Mouse (Mus musculus) forebrain, postnatal 0 days (tissue): ENCODE data around the gene Brms1. TPM values are rescaled to one million over a fixed set of nuclear protein-coding genes. Genes with fewer than 3 reads are reported as not detected.

Source experiments
- ATAC-seq: fragments of 200-750 bp; cut with Nextera tagmentation; 2 replicates; pipeline ENCODE4 v1.8.0; 2017; ENCODE audit warnings: mild to moderate bottlenecking, moderate library complexity
- DNase-seq: peaks from one replicate; pipeline ENCODE4 v3.0.0-alpha.2; 2015
- H3K27ac ChIP-seq: fragments of 300-500 bp; sonication (generic); 2 replicates; pipeline ENCODE4 v1.5.1; 2014; ENCODE audit warnings: low read depth, mild to moderate bottlenecking, antibody characterized with exemption, low read length, moderate library complexity, mixed read lengths
- H3K27me3 ChIP-seq: fragments of 300-500 bp; sonication (generic); 2 replicates; pipeline ENCODE4 v1.6.1; 2014; ENCODE audit warnings: mild to moderate bottlenecking, low read length, mixed read lengths; ENCODE audit not compliant: insufficient read depth
- H3K36me3 ChIP-seq: fragments of 300-500 bp; sonication (generic); 2 replicates; pipeline ENCODE4 v1.6.1; 2014; ENCODE audit warnings: mild to moderate bottlenecking, moderate library complexity; ENCODE audit not compliant: insufficient read depth
- H3K4me1 ChIP-seq: fragments of 300-500 bp; sonication (generic); 2 replicates; pipeline ENCODE4 v1.6.1; 2014; ENCODE audit warnings: antibody characterized with exemption; ENCODE audit not compliant: insufficient read depth
- H3K4me2 ChIP-seq: fragments of 300-500 bp; sonication (generic); 2 replicates; pipeline ENCODE4 v1.6.1; 2014; ENCODE audit warnings: low read depth, mild to moderate bottlenecking, moderate library complexity
- H3K4me3 ChIP-seq: fragments of 300-500 bp; sonication (generic); 2 replicates; pipeline ENCODE4 v1.5.1; 2014; ENCODE audit warnings: low read depth, low read length, mixed read lengths
- H3K9ac ChIP-seq: fragments of 300-500 bp; sonication (generic); 2 replicates; pipeline ENCODE4 v1.6.1; 2014; ENCODE audit warnings: mild to moderate bottlenecking
- H3K9me3 ChIP-seq: fragments of 300-500 bp; sonication (generic); 2 replicates; pipeline ENCODE4 v1.6.1; 2016; ENCODE audit warnings: low read length
- CTCF ChIP-seq: sonication (generic); IDR thresholded peaks from 2 replicates; pipeline ENCODE4 v1.5.1; 2016; ENCODE audit warnings: antibody characterized with exemption, control low read depth, low read depth
- WGBS: fragments of 180-500 bp; shearing (Covaris S2); extraction: QIAGEN DNeasy Blood & Tissue Kit; methylation state at CpG from one replicate; pipeline ENCODE4 v1.1.7; 2014; 5-methylcytosine and 5-hydroxymethylcytosine counted together
- polyA plus RNA-seq: library from polyadenylated mRNA; unstranded; fragments of >200 nt; fragmentation: Nextera tagmentation; extraction: Ambion mirVana; gene quantifications from 2 replicates; pipeline ENCODE4 v1.2.1, GENCODE M21; 2015
- total RNA-seq: library from RNA; depleted of rRNA; stranded (reverse); fragments of >200 nt; gene quantifications from 2 replicates; pipeline ENCODE4 v1.2.3, GENCODE M21; 2014

The Brms1 gene
- total and polyA plus RNA-seq, 2 experiments from 2014 or later = 15.5 to 27.6 TPM

- Histone ChIP-seq H3K9ac (no peak within 1 kb of the TSS), H3K4me2 (peak within 1 kb of the TSS; percentile 15; the same call in 1 of the 2 replicates)
These were observed 9.1 kb downstream of the Brms1 start, which contains the start of gene Rin1 for GRCm38 (mm10) chr19:5050047-5050905. Gene Rin1, plus strand, starts transcription at chr19:5050481.

DNA sequence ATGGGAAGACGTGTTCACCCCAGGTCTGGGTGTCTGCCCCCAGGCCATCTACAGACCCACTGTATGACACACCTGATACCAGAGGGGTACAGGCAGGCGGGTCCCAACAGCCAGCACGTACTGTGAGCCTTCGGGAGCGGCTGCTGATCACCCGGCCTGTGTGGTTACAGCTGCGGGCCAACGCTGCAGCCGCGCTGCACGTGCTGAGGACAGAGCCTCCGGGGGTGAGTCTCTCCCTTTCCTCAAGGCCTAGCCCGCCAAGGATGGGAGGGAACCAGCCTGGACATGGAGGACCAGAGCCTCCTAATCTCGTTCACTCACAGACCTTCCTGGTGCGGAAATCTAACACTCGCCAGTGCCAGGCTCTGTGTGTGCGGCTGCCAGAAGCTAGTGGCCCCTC, 9.9 kb downstream of the Brms1 start:
- TF ChIP-seq CTCF = no peak
- H3K4me3 ChIP-seq = no peak overlapping the region
- no peak overlapping the region for H3K9ac ChIP-seq
- no peak overlapping the region for H3K27ac ChIP-seq
- no peaks in the 10 kb centered on the region for H3K27me3 ChIP-seq
- WGBS = 14% methylated on average over 17 of the region's 17 CpGs
- ATAC-seq (no peak), DNase-seq (no peak)
- H3K9me3 ChIP-seq = no peaks in the 10 kb centered on the region
- H3K4me2 ChIP-seq = 0 out of 2 replicates have a peak overlapping the region, but pooled peaks have one; percentile 1
- H3K36me3 ChIP-seq = peaks cover 34% of the 10 kb centered on the region
- H3K4me1 ChIP-seq = peaks cover 7% of the 10 kb centered on the region; the same call in 1 of the 2 replicates

More at GRCm38 (mm10) chr19:5050047-5050905, 9.1 kb downstream of the Brms1 start, which contains the start of gene Rin1:
- ATAC-seq (peak; percentile 93), DNase-seq (peak; percentile 82)
- peaks cover 7% of the 10 kb centered on the region; the same call in 1 of the 2 replicates for H3K4me1 ChIP-seq
- H3K36me3 ChIP-seq = peaks cover 39% of the 10 kb centered on the region
- no peaks in the 10 kb centered on the region for H3K9me3 ChIP-seq
- no peak within 1 kb of the TSS for H3K4me3 ChIP-seq
- H3K27ac ChIP-seq = peak within 1 kb of the TSS; percentile 47
- no peaks in the 10 kb centered on the region for H3K27me3 ChIP-seq
- whole genome bisulfite sequencing = 18% methylated on average over 13 of the region's 14 CpGs
- peak; percentile 62 for TF ChIP-seq CTCF

GRCm38 (mm10) chr19:5051515-5051914, 10.4 kb downstream of the Brms1 start:
- peaks cover 7% of the 10 kb centered on the region; the same call in 1 of the 2 replicates for H3K4me1 ChIP-seq
- no peak for DNase-seq
- H3K27me3 ChIP-seq = no peaks in the 10 kb centered on the region
- ATAC-seq = no peak
- no peak overlapping the region for H3K27ac ChIP-seq
- no peak for TF ChIP-seq CTCF
- no peak overlapping the region for H3K9ac ChIP-seq
- H3K4me3 ChIP-seq = no peak overlapping the region
- H3K4me2 ChIP-seq = no peak overlapping the region
- peaks cover 29% of the 10 kb centered on the region for H3K36me3 ChIP-seq
- 39% methylated on average over 3 of the region's 3 CpGs for WGBS
- no peaks in the 10 kb centered on the region for H3K9me3 ChIP-seq

DNA sequence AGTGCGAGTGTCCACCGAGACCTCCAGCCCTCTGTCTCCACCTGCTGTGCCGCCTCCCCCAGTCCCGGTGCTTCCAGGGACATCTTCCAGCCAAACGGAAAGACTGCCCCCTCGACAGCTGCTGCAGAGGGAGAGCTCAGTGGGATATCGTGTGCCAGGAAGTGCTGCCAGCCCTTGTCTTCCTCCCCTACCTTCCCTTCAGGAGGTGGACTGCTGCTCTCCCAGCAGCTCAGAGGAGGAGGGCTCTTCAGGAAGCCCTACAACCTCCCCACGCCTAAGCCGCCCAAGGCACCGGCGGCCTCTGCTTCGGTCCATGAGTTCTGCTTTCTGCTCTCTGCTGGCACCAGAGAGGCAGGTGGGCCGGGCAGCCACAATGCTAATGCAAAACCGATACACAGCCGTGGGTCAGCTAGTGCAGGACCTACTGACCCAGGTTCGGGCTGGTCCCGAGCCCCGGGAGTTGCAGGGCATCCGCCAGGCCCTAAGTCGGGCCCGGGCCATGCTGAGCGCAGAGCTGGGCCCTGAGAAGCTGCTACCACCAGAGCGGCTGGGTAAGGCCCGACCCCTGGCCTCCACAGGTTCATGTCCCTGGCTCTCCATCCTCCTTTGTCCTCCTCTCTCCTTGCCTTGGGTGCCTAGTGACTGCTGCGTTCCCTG, 11.1 kb downstream of the Brms1 start:
- peaks cover 22% of the 10 kb centered on the region for H3K36me3 ChIP-seq
- H3K9ac ChIP-seq = no peak overlapping the region
- H3K4me3 ChIP-seq = no peak overlapping the region
- H3K27ac ChIP-seq = no peak overlapping the region
- no peak for TF ChIP-seq CTCF
- no peak for ATAC-seq
- no peaks in the 10 kb centered on the region for H3K27me3 ChIP-seq
- H3K4me2 ChIP-seq = no peak overlapping the region
- WGBS = 42% methylated on average over 25 of the region's 25 CpGs
- peaks cover 7% of the 10 kb centered on the region; the same call in 1 of the 2 replicates for H3K4me1 ChIP-seq
- H3K9me3 ChIP-seq = no peaks in the 10 kb centered on the region
- no peak for DNase-seq

DNA sequence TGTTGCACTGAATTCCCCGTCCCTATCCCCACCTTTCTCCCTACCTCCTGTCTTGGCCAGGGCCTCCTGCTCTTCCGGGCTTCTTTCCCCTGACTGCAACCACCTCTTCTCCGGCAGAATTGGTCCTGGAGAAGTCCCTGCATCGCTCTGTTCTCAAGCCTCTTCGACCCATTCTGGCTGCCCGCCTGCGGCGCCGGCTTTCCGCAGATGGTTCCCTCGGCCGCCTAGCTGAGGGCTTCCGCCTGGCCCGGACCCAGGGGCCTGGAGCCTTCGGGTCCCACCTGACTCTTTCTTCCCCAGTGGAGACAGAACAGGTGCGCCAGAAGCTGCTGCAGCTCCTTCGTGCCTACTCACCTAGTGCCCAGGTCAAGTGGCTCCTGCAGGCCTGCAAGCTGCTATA, 11.7 kb downstream of the Brms1 start:
- 69% methylated on average over 17 of the region's 17 CpGs for WGBS

GRCm38 (mm10) chr19:5053909-5054308, 12.8 kb downstream of the Brms1 start:
- peak; percentile 29 for DNase-seq
- no peak overlapping the region for H3K4me2 ChIP-seq

More for the DNA sequence above, 11.7 kb downstream of the Brms1 start:
- ATAC-seq = no peak
- H3K4me1 ChIP-seq = peaks cover 7% of the 10 kb centered on the region; the same call in 1 of the 2 replicates
- TF ChIP-seq CTCF = no peak
- no peak overlapping the region for H3K9ac ChIP-seq
- H3K9me3 ChIP-seq = no peaks in the 10 kb centered on the region
- peaks cover 18% of the 10 kb centered on the region for H3K36me3 ChIP-seq
- no peaks in the 10 kb centered on the region for H3K27me3 ChIP-seq
- H3K4me3 ChIP-seq = no peak overlapping the region
- H3K27ac ChIP-seq = no peak overlapping the region
- no peak for DNase-seq
- H3K4me2 ChIP-seq = no peak overlapping the region

More at GRCm38 (mm10) chr19:5053909-5054308, 12.8 kb downstream of the Brms1 start:
- peaks cover 11% of the 10 kb centered on the region for H3K36me3 ChIP-seq
- no peaks in the 10 kb centered on the region for H3K27me3 ChIP-seq
- peaks cover 7% of the 10 kb centered on the region; the same call in 1 of the 2 replicates for H3K4me1 ChIP-seq
- H3K27ac ChIP-seq = no peak overlapping the region
- H3K9ac ChIP-seq = no peak overlapping the region
- no peak for ATAC-seq
- no peaks in the 10 kb centered on the region for H3K9me3 ChIP-seq
- WGBS = 16% methylated on average over 9 of the region's 9 CpGs
- H3K4me3 ChIP-seq = no peak overlapping the region
- TF ChIP-seq CTCF = peak; percentile 71
